8 mouse cellular contexts compared by ENCODE assay signal in genomic region chr6:89235416-89236075, GRCm38 (mm10).
DNase-seq lines count a peak whose midpoint lies in the region; ATAC-seq lines count a peak whose summit lies in the region.

No protein-coding gene starts in this region.

- H3K4me3 ChIP-seq in embryonic facial prominence, embryonic 11.5 days (ENCODE audit: low read depth, low read length) = no peak overlapping the region
- H3K4me3 ChIP-seq in neural tube, embryonic 11.5 days (ENCODE audit: low read depth, low read length) = no peak overlapping the region

- no peaks in the 10 kb centered on the region for H3K9me3 ChIP-seq in embryonic facial prominence, embryonic 11.5 days (replicated peaks; ENCODE audit: control insufficient read depth, low read length)
- no peaks in the 10 kb centered on the region for H3K9me3 ChIP-seq in neural tube, embryonic 11.5 days (ENCODE audit: control insufficient read depth, low read length)

- H3K4me1 ChIP-seq in embryonic facial prominence, embryonic 11.5 days (ENCODE audit: control insufficient read depth, insufficient read depth, low read length) = no peaks in the 10 kb centered on the region
- H3K4me1 ChIP-seq in neural tube, embryonic 11.5 days (ENCODE audit: control insufficient read depth, insufficient read depth, low read length) = peaks cover 27% of the 10 kb centered on the region

- DNase-seq in kidney, postnatal 10 days = peak; percentile 14
- no peak for DNase-seq in kidney, adult 9 months
- DNase-seq in adrenal gland, postnatal 36 days = peak; percentile 39 to 40
- peak; percentile 26 for DNase-seq in embryonic facial prominence, embryonic 11.5 days (ENCODE audit: low spot score)
- DNase-seq in hindlimb bud, embryonic 11.5 days (ENCODE audit: extremely low spot score, low read depth, low spot score) = peak; percentile 5
- peak; percentile 68 for DNase-seq in neural tube, embryonic 11.5 days (ENCODE audit: low spot score)

- WGBS in embryonic facial prominence, embryonic 11.5 days = 25% methylated on average over 27 of the region's 27 CpGs
- 6% methylated on average over 27 of the region's 27 CpGs for WGBS in neural tube, embryonic 11.5 days

- H3K27ac ChIP-seq in embryonic facial prominence, embryonic 11.5 days (replicated peaks; ENCODE audit: low read depth, low read length) = no peak overlapping the region
- peak overlapping the region; percentile 74 for H3K27ac ChIP-seq in neural tube, embryonic 11.5 days (ENCODE audit: low read depth, low read length)

- H3K27me3 ChIP-seq in embryonic facial prominence, embryonic 11.5 days (ENCODE audit: control insufficient read depth, insufficient read depth, low read length) = no peaks in the 10 kb centered on the region
- H3K27me3 ChIP-seq in neural tube, embryonic 11.5 days (ENCODE audit: control insufficient read depth, insufficient read depth, low read length) = no peaks in the 10 kb centered on the region

- peak overlapping the region; percentile 29 for H3K4me2 ChIP-seq in embryonic facial prominence, embryonic 11.5 days (ENCODE audit: low read depth, low read length)
- H3K4me2 ChIP-seq in neural tube, embryonic 11.5 days (ENCODE audit: low read depth) = peak overlapping the region; percentile 19

- no peak overlapping the region for H3K9ac ChIP-seq in embryonic facial prominence, embryonic 11.5 days (replicated peaks; ENCODE audit: low read length)
- peak overlapping the region; percentile 22; the same call in 1 of the 2 replicates for H3K9ac ChIP-seq in neural tube, embryonic 11.5 days (ENCODE audit: low read length)

- peak; percentile 54 for ATAC-seq in embryonic facial prominence, embryonic 11.5 days (replicated peaks; ENCODE audit: insufficient number of reproducible peaks, low FRiP score, low TSS enrichment, low read depth)
- peak; percentile 78 for ATAC-seq in neural tube, embryonic 11.5 days (ENCODE audit: insufficient read depth, low FRiP score, low TSS enrichment)
- no peak for ATAC-seq in CD4-positive, CD25-positive, alpha-beta regulatory T cell, adult 4 months
- ATAC-seq in granulocyte monocyte progenitor cell, adult 5-6 weeks (replicated peaks; ENCODE audit: poor library complexity, severe bottlenecking) = no peak

- H3K36me3 ChIP-seq in embryonic facial prominence, embryonic 11.5 days (replicated peaks; ENCODE audit: control insufficient read depth, insufficient read depth, low read depth, low read length) = no peaks in the 10 kb centered on the region
- no peaks in the 10 kb centered on the region for H3K36me3 ChIP-seq in neural tube, embryonic 11.5 days (ENCODE audit: control insufficient read depth, insufficient read depth, low read length)

Comparison
In these comparisons a context has a peak if more than half of its experiments do, and no peak if none do; other contexts are left out.
1. ATAC-seq: peak in embryonic facial prominence, embryonic 11.5 days (single experiment) and neural tube, embryonic 11.5 days (single experiment); none in CD4-positive, CD25-positive, alpha-beta regulatory T cell, adult 4 months (single experiment) and granulocyte monocyte progenitor cell, adult 5-6 weeks (single experiment).